Mouse (Mus musculus) embryonic facial prominence, embryonic 14.5 days (tissue): ENCODE measurements around the gene Megf6. TPM values are rescaled to one million over a fixed set of nuclear protein-coding genes. Genes with fewer than 3 reads are reported as not detected.

Experiments used
- ATAC-seq: fragments of 200-750 bp; cut with Nextera tagmentation; 2 replicates; pipeline ENCODE4 v1.8.0; 2017; ENCODE audit warnings: low read depth, moderate number of reproducible peaks, moderate TSS enrichment
- DNase-seq: peaks from one replicate; pipeline ENCODE4 v3.0.0-alpha.2; 2015; ENCODE audit warnings: low spot score
- H3K27ac ChIP-seq: fragments of 300-500 bp; sonication (generic); replicated peaks from 2 replicates; pipeline ENCODE4 v1.5.1; 2014; ENCODE audit warnings: low read depth, mild to moderate bottlenecking, low read length, moderate library complexity
- H3K27me3 ChIP-seq: fragments of 300-500 bp; sonication (generic); replicated peaks from 2 replicates; pipeline ENCODE4 v1.6.1; 2014; ENCODE audit warnings: low read length; ENCODE audit not compliant: control insufficient read depth, insufficient read depth
- H3K36me3 ChIP-seq: fragments of 300-500 bp; sonication (generic); 2 replicates; pipeline ENCODE4 v1.6.1; 2014; ENCODE audit warnings: low read length, mixed read lengths; ENCODE audit not compliant: control insufficient read depth, insufficient read depth
- H3K4me1 ChIP-seq: fragments of 300-500 bp; sonication (generic); 2 replicates; pipeline ENCODE4 v1.6.1; 2014; ENCODE audit warnings: antibody characterized with exemption, low read length; ENCODE audit not compliant: control insufficient read depth, insufficient read depth
- H3K4me2 ChIP-seq: fragments of 300-500 bp; sonication (generic); 2 replicates; pipeline ENCODE4 v1.6.1; 2014; ENCODE audit warnings: low read depth, mild to moderate bottlenecking, low read length, moderate library complexity, mixed read lengths
- H3K4me3 ChIP-seq: fragments of 300-500 bp; sonication (generic); 2 replicates; pipeline ENCODE4 v1.5.1; 2014; ENCODE audit warnings: low read depth, mild to moderate bottlenecking, low read length
- H3K9ac ChIP-seq: fragments of 300-500 bp; sonication (generic); 2 replicates; pipeline ENCODE4 v1.6.1; 2014; ENCODE audit warnings: low read depth, mild to moderate bottlenecking, low read length, moderate library complexity, mixed read lengths
- H3K9me3 ChIP-seq: fragments of 300-500 bp; sonication (generic); 2 replicates; pipeline ENCODE4 v1.6.1; 2016; ENCODE audit warnings: low read length; ENCODE audit not compliant: control insufficient read depth
- WGBS: fragments of 180-500 bp; shearing (Covaris S2); extraction: QIAGEN DNeasy Blood & Tissue Kit; methylation state at CpG from one replicate; pipeline ENCODE4 v1.1.7; 2014; 5-methylcytosine and 5-hydroxymethylcytosine counted together
- polyA plus RNA-seq: library from polyadenylated mRNA; unstranded; fragments of >200 nt; fragmentation: Nextera tagmentation; extraction: Ambion mirVana; gene quantifications from 2 replicates; pipeline ENCODE4 v1.2.1, GENCODE M21; 2014

Megf6 gene
- polyA plus RNA-seq, 1 experiment from 2014 or later = 91.2 TPM

DNA sequence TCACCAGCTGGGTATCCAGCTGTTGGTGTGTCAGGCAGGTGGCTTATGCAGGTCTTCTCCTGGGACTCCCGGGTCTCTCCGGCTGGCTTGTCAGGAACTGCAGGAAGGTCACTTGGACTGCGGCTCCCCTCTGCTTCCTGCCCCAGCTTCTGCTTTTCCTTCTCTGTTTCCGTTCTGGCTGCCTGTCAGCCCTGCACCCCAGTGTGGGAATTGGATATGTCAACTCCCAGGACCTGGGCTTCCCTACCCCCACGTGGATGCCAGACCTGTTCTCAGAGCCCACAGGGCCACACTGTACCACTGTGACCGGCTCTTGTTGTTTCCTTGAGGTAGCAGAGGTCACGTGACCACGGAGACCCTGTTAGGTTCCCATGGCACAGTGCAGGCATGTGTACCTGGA is 18.4 kb downstream of the Megf6 start:
- Histone ChIP-seq H3K27me3 (no peaks in the 10 kb centered on the region), H3K36me3 (no peaks in the 10 kb centered on the region), H3K4me3 (no peak overlapping the region), H3K4me1 (no peaks in the 10 kb centered on the region), H3K4me2 (no peak overlapping the region), H3K9me3 (no peaks in the 10 kb centered on the region), H3K9ac (no peak overlapping the region), H3K27ac (no peak overlapping the region)
- no peak for DNase-seq
- ATAC-seq = no peak
- WGBS = 52% methylated on average over 7 of the region's 8 CpGs

DNA sequence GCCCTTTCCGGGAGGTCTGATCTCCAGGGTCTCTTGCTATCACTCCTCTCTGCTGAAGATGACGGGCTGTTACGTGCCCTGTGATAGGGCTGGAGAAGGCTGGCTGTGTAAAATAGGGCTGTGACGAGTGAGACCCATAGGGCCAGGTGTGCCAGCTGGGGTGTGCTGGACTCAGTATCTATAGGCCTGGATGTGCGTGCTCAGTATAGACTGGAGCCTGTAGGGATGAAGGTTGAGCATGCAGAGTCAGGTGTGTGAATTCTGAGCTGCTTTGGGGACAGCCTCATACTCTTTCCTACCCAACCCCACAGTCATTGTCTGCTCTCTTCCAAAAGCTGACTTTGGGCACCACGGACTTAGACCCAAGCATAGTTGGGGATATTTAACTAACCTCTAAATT is 27.4 kb downstream of the Megf6 start:
- 44% methylated on average over 6 of the region's 6 CpGs for WGBS

DNA sequence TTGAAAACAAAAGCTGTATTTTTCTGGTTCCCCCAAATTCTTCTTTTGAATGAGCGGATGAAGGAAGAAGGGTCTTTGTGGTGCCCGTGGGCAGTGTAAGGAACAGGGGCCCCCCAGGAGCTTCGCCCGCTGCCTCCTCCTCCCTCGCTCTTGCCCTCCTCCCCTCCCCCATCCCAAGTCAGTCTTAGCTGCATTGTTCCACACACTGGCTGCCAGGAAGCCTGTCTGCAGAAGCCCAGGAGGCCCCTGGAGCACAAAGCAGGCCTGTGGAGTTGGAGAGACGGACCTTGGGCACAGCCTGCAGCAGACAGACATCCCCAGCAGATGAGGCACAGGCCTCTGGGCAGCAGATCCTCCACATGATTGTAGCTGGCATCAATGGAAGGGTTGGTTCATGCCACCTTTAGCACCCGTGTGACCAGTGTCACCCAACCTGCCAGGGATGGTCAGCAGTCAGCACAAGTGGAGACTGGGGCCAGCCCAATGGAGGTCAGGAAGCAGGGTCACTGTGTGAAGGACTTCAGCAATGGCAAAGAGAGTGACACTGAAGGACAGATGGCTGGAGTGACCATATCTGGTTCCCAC is 27.9 kb downstream of the Megf6 start:
- no peak overlapping the region for H3K4me2 ChIP-seq
- no peaks in the 10 kb centered on the region for H3K36me3 ChIP-seq
- peaks cover 12% of the 10 kb centered on the region for H3K4me1 ChIP-seq
- H3K27ac ChIP-seq = peak overlapping the region; percentile 81
- peak; percentile 69; the same call in 1 of the 2 replicates for ATAC-seq
- H3K9me3 ChIP-seq = 0 out of 2 replicates have a peak, but pooled peaks cover 5% of the 10 kb centered on the region
- 21% methylated on average over 7 of the region's 7 CpGs for WGBS
- no peak overlapping the region for H3K4me3 ChIP-seq
- no peak overlapping the region for H3K9ac ChIP-seq
- H3K27me3 ChIP-seq = no peaks in the 10 kb centered on the region
- peak; percentile 67 for DNase-seq

More for the DNA sequence above, 27.4 kb downstream of the Megf6 start:
- H3K27me3 ChIP-seq = no peaks in the 10 kb centered on the region
- DNase-seq (no peak), ATAC-seq (peak; percentile 31; the same call in 1 of the 2 replicates)
- H3K4me3 ChIP-seq = no peak overlapping the region
- no peak overlapping the region for H3K4me2 ChIP-seq
- H3K36me3 ChIP-seq = no peaks in the 10 kb centered on the region
- 0 out of 2 replicates have a peak, but pooled peaks cover 5% of the 10 kb centered on the region for H3K9me3 ChIP-seq
- H3K4me1 ChIP-seq = peaks cover 12% of the 10 kb centered on the region
- peak overlapping the region; percentile 81 for H3K27ac ChIP-seq
- no peak overlapping the region for H3K9ac ChIP-seq

- Histone ChIP-seq H3K27ac (no peak overlapping the region), H3K4me3 (no peak overlapping the region), H3K9ac (no peak overlapping the region), H3K9me3 (no peaks in the 10 kb centered on the region), H3K27me3 (no peaks in the 10 kb centered on the region), H3K36me3 (no peaks in the 10 kb centered on the region), H3K4me2 (no peak overlapping the region), H3K4me1 (peaks cover 12% of the 10 kb centered on the region)
- DNase-seq = no peak
- no peak for ATAC-seq
- 63% methylated on average over 5 of the region's 5 CpGs for WGBS
These were observed 31.0 kb downstream of the Megf6 start for GRCm38 (mm10) chr4:154201511-154201910.

DNA sequence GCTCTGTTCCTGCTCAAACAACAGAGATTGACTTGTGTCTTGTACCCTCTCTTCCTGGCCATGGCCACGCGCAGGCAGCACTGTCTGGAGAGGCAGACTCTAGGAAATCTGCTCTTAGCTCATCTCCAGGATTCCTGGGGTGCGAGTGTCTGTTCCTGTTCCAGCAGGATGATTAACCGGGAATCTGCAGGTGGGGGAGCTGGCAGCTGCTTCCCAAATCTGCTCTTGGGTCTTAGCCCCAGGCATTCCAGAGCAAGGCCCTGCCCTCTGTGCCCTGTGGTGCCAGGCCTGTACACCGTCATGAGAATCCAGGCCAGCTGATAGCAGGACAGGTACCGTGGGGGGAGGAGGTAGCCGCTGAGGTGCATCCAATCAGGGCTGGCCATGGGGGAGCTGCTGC is 34.0 kb downstream of the Megf6 start:
- no peaks in the 10 kb centered on the region for H3K36me3 ChIP-seq
- WGBS = 76% methylated on average over 7 of the region's 7 CpGs
- no peaks in the 10 kb centered on the region; the same call in 1 of the 2 replicates for H3K4me1 ChIP-seq
- H3K9ac ChIP-seq = peak overlapping the region; percentile 22; the same call in 1 of the 2 replicates
- H3K27ac ChIP-seq = no peak overlapping the region
- no peak overlapping the region for H3K4me2 ChIP-seq
- ATAC-seq (no peak), DNase-seq (no peak)
- H3K4me3 ChIP-seq = no peak overlapping the region
- no peaks in the 10 kb centered on the region for H3K27me3 ChIP-seq
- H3K9me3 ChIP-seq = no peaks in the 10 kb centered on the region

DNA sequence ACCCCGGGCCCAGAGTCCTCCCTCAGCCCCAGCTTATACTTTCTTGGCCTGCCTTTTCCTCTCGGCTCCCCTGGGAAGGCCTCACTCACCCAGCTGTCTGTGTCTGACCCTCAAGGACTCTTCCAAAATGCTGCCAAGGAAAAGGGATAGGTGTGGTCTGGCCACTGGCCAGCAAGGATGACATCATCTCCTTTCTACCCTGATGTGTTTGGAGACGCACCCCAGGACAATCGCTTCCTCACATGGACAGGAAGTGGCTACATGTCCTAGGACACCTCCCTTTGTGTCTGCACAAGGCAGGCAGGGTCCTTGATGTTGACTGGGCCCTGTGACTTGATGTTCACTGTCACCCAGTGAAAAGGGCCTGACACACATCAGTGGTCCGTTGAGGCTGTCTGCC is 34.9 kb downstream of the Megf6 start:
- no peak for DNase-seq
- Histone ChIP-seq H3K4me3 (no peak overlapping the region), H3K4me1 (peaks cover 3% of the 10 kb centered on the region; the same call in 1 of the 2 replicates), H3K27me3 (no peaks in the 10 kb centered on the region), H3K9me3 (no peaks in the 10 kb centered on the region), H3K4me2 (no peak overlapping the region), H3K27ac (no peak overlapping the region), H3K9ac (no peak overlapping the region), H3K36me3 (no peaks in the 10 kb centered on the region)
- 62% methylated on average over 5 of the region's 5 CpGs for WGBS
- no peak for ATAC-seq

DNA sequence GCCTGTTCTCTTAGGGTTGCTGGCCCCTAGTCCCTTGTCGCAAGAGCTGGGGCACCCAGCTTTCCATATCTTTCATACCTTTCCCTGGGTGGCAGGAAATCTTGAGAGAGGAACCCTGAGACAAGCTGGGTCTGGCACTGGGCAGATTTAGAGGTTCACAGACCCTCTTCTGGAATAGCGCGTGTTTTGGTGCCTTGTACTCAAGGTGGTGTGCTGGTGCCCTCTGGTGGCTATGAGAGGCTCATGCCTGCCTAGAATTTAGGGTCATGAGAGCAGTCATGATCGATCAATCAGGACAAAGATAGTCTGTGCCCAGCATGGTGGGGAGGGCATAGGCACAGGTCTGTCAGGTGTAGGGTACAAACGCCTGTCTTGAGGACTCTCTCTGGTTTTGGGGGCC is 36.7 kb downstream of the Megf6 start:
- H3K4me3 ChIP-seq = no peak overlapping the region
- no peak overlapping the region for H3K4me2 ChIP-seq
- no peak overlapping the region for H3K9ac ChIP-seq
- no peaks in the 10 kb centered on the region for H3K27me3 ChIP-seq
- H3K27ac ChIP-seq = no peak overlapping the region
- DNase-seq = peak; percentile 88
- ATAC-seq = 0 out of 2 replicates have a peak, but pooled peaks have one; percentile 31
- no peaks in the 10 kb centered on the region for H3K36me3 ChIP-seq
- 17% methylated on average over 5 of the region's 5 CpGs for WGBS
- H3K4me1 ChIP-seq = peaks cover 14% of the 10 kb centered on the region; the same call in 1 of the 2 replicates
- H3K9me3 ChIP-seq = no peaks in the 10 kb centered on the region

GRCm38 (mm10) chr4:154209054-154209453 is 38.5 kb downstream of the Megf6 start:
- Histone ChIP-seq H3K9ac (peak overlapping the region; percentile 25; the same call in 1 of the 2 replicates), H3K36me3 (no peaks in the 10 kb centered on the region), H3K4me2 (no peak overlapping the region), H3K4me1 (peaks cover 32% of the 10 kb centered on the region; the same call in 1 of the 2 replicates), H3K4me3 (no peak overlapping the region), H3K9me3 (no peaks in the 10 kb centered on the region), H3K27ac (peak overlapping the region; percentile 58; the same call in 1 of the 2 replicates), H3K27me3 (no peaks in the 10 kb centered on the region)
- ATAC-seq = no peak
- no peak for DNase-seq
- WGBS = 76% methylated on average over 6 of the region's 6 CpGs

DNA sequence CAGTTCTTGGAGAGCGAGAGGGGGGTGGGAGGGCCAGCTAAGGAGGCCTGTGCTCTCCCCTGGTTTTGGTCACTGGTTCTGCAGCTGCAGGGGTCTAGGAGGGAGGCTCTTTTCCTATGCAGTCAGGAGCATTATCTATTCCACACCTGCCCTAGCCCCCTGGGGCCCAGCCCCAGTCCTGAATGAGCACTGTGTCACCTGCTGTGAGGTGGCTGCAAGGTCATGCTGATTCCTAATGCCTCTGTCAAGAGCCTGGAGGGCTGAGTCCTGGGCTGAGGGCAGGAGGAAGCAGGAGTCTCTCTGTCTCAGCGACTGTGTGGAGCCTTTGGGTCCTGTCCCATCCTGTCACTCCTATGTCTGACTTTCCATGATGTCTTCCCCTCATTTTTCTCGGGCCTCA is 39.3 kb downstream of the Megf6 start:
- Histone ChIP-seq H3K27ac (peak overlapping the region; percentile 58; the same call in 1 of the 2 replicates), H3K4me1 (peaks cover 37% of the 10 kb centered on the region; the same call in 1 of the 2 replicates), H3K27me3 (no peaks in the 10 kb centered on the region), H3K4me3 (no peak overlapping the region), H3K4me2 (no peak overlapping the region), H3K9ac (no peak overlapping the region), H3K36me3 (no peaks in the 10 kb centered on the region), H3K9me3 (no peaks in the 10 kb centered on the region)
- DNase-seq (no peak), ATAC-seq (no peak; the same call in 1 of the 2 replicates)
- WGBS = 36% methylated on average over 3 of the region's 3 CpGs
